Mouse (Mus musculus) limb, embryonic 11.5 days (tissue): Measurements from ENCODE around the gene St6galnac4. TPM values are rescaled to one million over a fixed set of nuclear protein-coding genes. Genes with fewer than 3 reads are reported as not detected.

Experiments used
- ATAC-seq: fragments of 200-750 bp; cut with Nextera tagmentation; 2 replicates; pipeline ENCODE4 v1.8.0; 2017; ENCODE audit warnings: low read depth; ENCODE audit not compliant: insufficient number of reproducible peaks, low FRiP score, low TSS enrichment
- DNase-seq: peaks from one replicate; pipeline ENCODE4 v3.0.0-alpha.2; 2015; ENCODE audit warnings: low spot score
- H3K27ac ChIP-seq: fragments of 300-500 bp; sonication (generic); replicated peaks from 2 replicates; pipeline ENCODE4 v1.5.1; 2014; ENCODE audit warnings: low read depth, mild to moderate bottlenecking, low read length
- H3K27me3 ChIP-seq: fragments of 300-500 bp; sonication (generic); 2 replicates; pipeline ENCODE4 v1.6.1; 2014; ENCODE audit warnings: mild to moderate bottlenecking, low read length, mixed read lengths; ENCODE audit not compliant: control insufficient read depth, insufficient read depth
- H3K36me3 ChIP-seq: fragments of 300-500 bp; sonication (generic); 2 replicates; pipeline ENCODE4 v1.6.1; 2014; ENCODE audit warnings: mild to moderate bottlenecking, low read length, moderate library complexity, mixed read lengths; ENCODE audit not compliant: control insufficient read depth, insufficient read depth
- H3K4me1 ChIP-seq: fragments of 300-500 bp; sonication (generic); 2 replicates; pipeline ENCODE4 v1.6.1; 2014; ENCODE audit warnings: low read length, mixed read lengths; ENCODE audit not compliant: control insufficient read depth, insufficient read depth
- H3K4me2 ChIP-seq: fragments of 300-500 bp; sonication (generic); 2 replicates; pipeline ENCODE4 v1.6.1; 2014; ENCODE audit warnings: low read depth, mild to moderate bottlenecking, moderate library complexity; ENCODE audit not compliant: severe bottlenecking
- H3K4me3 ChIP-seq: fragments of 300-500 bp; sonication (generic); 2 replicates; pipeline ENCODE4 v1.5.1; 2014; ENCODE audit warnings: low read depth, low read length
- H3K9ac ChIP-seq: fragments of 300-500 bp; sonication (generic); 2 replicates; pipeline ENCODE4 v1.6.1; 2014; ENCODE audit warnings: mild to moderate bottlenecking, low read length
- H3K9me3 ChIP-seq: fragments of 300-500 bp; sonication (generic); 2 replicates; pipeline ENCODE4 v1.6.1; 2016; ENCODE audit warnings: low read length; ENCODE audit not compliant: control insufficient read depth
- WGBS: fragments of 180-500 bp; shearing (Covaris S2); extraction: QIAGEN DNeasy Blood & Tissue Kit; methylation state at CpG from one replicate; pipeline ENCODE4 v1.1.7; 2014; 5-methylcytosine and 5-hydroxymethylcytosine counted together
- polyA plus RNA-seq: library from polyadenylated mRNA; unstranded; fragments of >200 nt; fragmentation: Nextera tagmentation; extraction: Ambion mirVana; gene quantifications from 2 replicates; pipeline ENCODE4 v1.2.1, GENCODE M21; 2014

St6galnac4 gene
- polyA plus RNA-seq, 1 experiment from 2014 or later, result 21.2 TPM

DNA sequence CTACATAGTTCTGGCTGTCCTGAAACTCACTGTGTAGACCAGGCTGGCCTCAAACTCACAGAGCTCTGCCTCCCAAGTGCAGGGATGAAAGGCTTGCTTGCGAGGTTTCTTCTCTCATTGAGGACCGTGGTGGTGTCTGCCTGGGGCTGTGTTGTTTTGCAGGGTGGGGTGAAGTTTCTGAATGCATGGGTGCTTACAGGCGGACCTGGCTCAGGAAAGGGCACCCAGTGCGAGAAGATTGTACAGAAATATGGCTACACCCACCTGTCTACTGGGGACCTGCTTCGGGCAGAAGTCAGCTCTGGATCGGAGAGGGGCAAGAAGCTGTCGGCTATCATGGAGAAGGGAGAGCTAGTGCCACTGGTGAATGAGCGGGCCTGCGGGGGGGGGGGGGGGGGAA is 43.1 kb downstream of the St6galnac4 start:
- Histone ChIP-seq H3K4me2 (no peak overlapping the region), H3K27ac (no peak overlapping the region), H3K4me3 (no peak overlapping the region), H3K4me1 (peaks cover 29% of the 10 kb centered on the region), H3K9me3 (no peaks in the 10 kb centered on the region), H3K27me3 (no peaks in the 10 kb centered on the region), H3K36me3 (no peaks in the 10 kb centered on the region), H3K9ac (no peak overlapping the region)
- ATAC-seq (no peak), DNase-seq (no peak)
- WGBS, result 84% methylated on average over 9 of the region's 9 CpGs

- H3K27ac ChIP-seq, result no peak overlapping the region
- no peak overlapping the region for H3K4me3 ChIP-seq
- H3K36me3 ChIP-seq, result no peaks in the 10 kb centered on the region
- DNase-seq, result no peak
- H3K9ac ChIP-seq, result no peak overlapping the region
- no peak for ATAC-seq
- WGBS, result 87% methylated on average over 10 of the region's 10 CpGs
- H3K4me1 ChIP-seq, result peaks cover 20% of the 10 kb centered on the region
- no peaks in the 10 kb centered on the region for H3K9me3 ChIP-seq
- H3K4me2 ChIP-seq, result no peak overlapping the region
- no peaks in the 10 kb centered on the region for H3K27me3 ChIP-seq
Measured at GRCm38 (mm10) chr2:32631046-32631445, 44.2 kb downstream of the St6galnac4 start.

GRCm38 (mm10) chr2:32631737-32632394 is 45.0 kb downstream of the St6galnac4 start:
- WGBS, result 54% methylated on average over 7 of the region's 7 CpGs
- H3K9me3 ChIP-seq, result no peaks in the 10 kb centered on the region
- H3K4me2 ChIP-seq, result no peak overlapping the region
- H3K4me1 ChIP-seq, result peaks cover 15% of the 10 kb centered on the region
- no peak overlapping the region for H3K27ac ChIP-seq
- no peaks in the 10 kb centered on the region for H3K27me3 ChIP-seq
- DNase-seq (peak; percentile 90), ATAC-seq (no peak)
- H3K4me3 ChIP-seq, result no peak overlapping the region
- no peak overlapping the region for H3K9ac ChIP-seq
- no peaks in the 10 kb centered on the region for H3K36me3 ChIP-seq

DNA sequence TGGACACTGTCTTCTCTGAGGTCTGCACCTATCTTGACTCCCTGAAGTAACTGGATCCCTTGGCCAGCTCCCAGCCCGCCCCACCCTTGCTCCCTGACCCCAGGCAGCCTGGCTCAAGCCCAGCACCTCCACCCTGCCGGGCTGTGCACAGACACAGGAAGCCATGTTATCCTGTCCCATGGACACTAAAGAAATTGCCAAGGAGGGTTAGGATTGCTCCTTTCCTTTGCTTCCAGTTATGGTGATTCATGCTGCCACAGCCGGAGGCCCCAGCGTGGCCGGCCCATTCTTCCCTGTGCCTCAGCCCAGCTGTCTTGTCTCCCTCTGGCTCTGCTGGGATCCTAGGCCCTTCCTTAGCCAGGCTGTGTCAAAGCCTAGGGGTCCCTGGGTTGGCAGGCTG is 46.8 kb downstream of the St6galnac4 start:
- DNase-seq (no peak), ATAC-seq (no peak)
- Histone ChIP-seq H3K9ac (no peak overlapping the region), H3K4me3 (no peak overlapping the region), H3K9me3 (no peaks in the 10 kb centered on the region), H3K27me3 (no peaks in the 10 kb centered on the region), H3K4me1 (peaks cover 15% of the 10 kb centered on the region), H3K36me3 (no peaks in the 10 kb centered on the region), H3K27ac (no peak overlapping the region), H3K4me2 (no peak overlapping the region)
- 67% methylated on average over 5 of the region's 5 CpGs for WGBS

DNA sequence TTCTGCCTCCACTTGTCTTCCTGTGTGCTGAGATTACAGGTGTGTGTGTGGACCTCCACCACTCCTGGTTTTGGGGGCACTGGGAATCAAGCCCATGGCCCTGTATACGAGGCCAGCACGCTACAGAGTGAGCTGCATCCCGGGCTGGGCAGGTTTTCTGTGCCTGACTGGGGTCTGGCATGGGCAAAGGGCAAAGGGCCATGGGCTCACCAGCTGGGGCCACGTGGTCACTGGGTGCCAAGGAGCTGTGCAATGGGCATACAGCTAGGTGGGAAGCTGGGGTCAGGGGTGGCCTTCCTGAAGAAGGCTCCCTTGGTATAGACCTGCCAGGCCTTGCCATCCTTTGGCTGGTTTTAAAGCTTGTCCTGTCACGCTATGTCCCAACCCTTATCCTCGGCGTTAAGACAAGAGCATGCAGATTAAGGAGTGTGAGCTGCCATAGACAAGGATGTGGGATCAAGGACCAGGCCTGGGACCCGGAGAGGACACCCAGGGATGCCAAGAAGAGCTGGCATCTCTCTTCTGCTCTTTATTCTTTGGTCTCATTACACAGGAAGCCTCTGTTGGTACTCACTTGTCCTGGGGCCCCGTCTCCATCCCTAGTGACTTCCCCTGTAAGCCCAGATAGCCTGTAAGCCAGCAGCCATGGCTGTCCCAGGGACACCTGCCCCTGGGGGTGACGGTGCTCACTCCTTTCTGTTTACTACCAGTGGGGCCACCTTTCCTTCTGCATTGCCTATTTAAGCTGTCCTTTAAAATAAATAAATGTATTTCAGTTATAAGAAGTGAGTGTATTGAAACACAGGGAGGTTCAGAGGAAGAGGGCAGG is 47.6 kb downstream of the St6galnac4 start:
- Histone ChIP-seq H3K4me3 (no peak overlapping the region), H3K4me1 (peaks cover 7% of the 10 kb centered on the region), H3K9ac (no peak overlapping the region), H3K36me3 (no peaks in the 10 kb centered on the region), H3K27me3 (no peaks in the 10 kb centered on the region), H3K9me3 (no peaks in the 10 kb centered on the region), H3K27ac (no peak overlapping the region), H3K4me2 (no peak overlapping the region)
- DNase-seq (no peak), ATAC-seq (no peak)
- WGBS, result 87% methylated on average over 10 of the region's 10 CpGs

DNA sequence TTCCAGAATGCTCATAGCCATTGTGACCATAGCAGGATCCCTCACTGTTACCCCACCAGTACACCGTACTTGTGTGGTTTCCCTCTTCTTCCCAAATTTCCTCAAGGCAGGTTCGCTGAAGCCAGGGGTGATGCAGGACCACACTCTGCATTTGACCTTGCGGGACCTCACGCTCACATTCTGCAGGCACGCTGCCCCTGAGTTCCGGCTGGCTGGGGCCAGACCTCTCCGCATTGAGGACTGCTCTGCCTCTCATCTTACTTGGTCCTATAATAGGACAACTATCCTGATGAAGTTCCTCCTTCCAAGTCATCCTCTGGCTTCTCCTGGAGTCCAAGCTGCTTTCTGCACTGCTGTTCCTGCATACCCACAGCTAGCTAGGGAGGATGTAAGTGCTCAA is 49.7 kb downstream of the St6galnac4 start:
- DNase-seq (no peak), ATAC-seq (no peak)
- no peak overlapping the region for H3K4me2 ChIP-seq
- no peak overlapping the region for H3K9ac ChIP-seq
- no peaks in the 10 kb centered on the region for H3K9me3 ChIP-seq
- H3K4me3 ChIP-seq, result no peak overlapping the region
- 76% methylated on average over 7 of the region's 7 CpGs for WGBS
- no peaks in the 10 kb centered on the region for H3K27me3 ChIP-seq
- peaks cover 6% of the 10 kb centered on the region for H3K4me1 ChIP-seq
- H3K36me3 ChIP-seq, result no peaks in the 10 kb centered on the region
- no peak overlapping the region for H3K27ac ChIP-seq

DNA sequence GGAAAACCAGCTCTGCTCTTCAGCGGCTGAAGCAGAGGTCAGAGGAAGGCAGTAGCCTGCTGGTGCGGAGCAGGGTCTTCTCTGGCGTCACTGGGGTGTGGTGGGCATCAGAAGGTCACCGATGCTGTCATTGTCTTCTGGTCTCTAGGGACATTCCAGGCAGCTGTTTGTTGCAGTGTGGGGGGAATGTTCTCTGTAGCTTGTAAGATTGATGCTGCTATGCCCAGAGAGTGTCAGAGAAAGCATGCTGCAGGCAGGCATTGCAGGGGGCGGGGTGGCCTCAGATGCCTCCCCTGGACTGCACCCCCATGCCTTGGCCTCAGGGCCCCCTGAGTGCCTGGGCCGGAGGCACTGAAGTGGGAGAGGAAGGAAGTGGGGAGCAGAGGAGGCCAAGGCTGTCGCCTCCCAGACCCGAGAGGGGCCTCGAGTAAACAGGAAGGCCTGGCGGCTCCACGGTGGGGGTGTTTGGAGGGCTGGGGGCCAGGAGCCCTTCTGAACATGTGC is 50.9 kb downstream of the St6galnac4 start:
- no peaks in the 10 kb centered on the region for H3K9me3 ChIP-seq
- WGBS, result 23% methylated on average over 11 of the region's 11 CpGs
- DNase-seq (peak; percentile 35), ATAC-seq (no peak)
- peak overlapping the region; percentile 49; the same call in 1 of the 2 replicates for H3K9ac ChIP-seq
- H3K4me1 ChIP-seq, result peaks cover 6% of the 10 kb centered on the region
- H3K4me3 ChIP-seq, result no peak overlapping the region
- no peaks in the 10 kb centered on the region for H3K27me3 ChIP-seq
- no peaks in the 10 kb centered on the region for H3K36me3 ChIP-seq
- H3K27ac ChIP-seq, result peak overlapping the region; percentile 63; the same call in 1 of the 2 replicates
- H3K4me2 ChIP-seq, result no peak overlapping the region

GRCm38 (mm10) chr2:32639632-32640031 is 52.7 kb downstream of the St6galnac4 start:
- peaks cover 6% of the 10 kb centered on the region for H3K4me1 ChIP-seq
- H3K36me3 ChIP-seq, result no peaks in the 10 kb centered on the region
- DNase-seq (no peak), ATAC-seq (no peak)
- no peak overlapping the region for H3K4me2 ChIP-seq
- no peaks in the 10 kb centered on the region for H3K9me3 ChIP-seq
- H3K9ac ChIP-seq, result no peak overlapping the region
- no peak overlapping the region for H3K4me3 ChIP-seq
- 88% methylated on average over 1 of the region's 1 CpGs for WGBS
- no peaks in the 10 kb centered on the region for H3K27me3 ChIP-seq
- H3K27ac ChIP-seq, result no peak overlapping the region
